29 mouse cellular contexts compared by ENCODE assay signal in the genomic region with DNA sequence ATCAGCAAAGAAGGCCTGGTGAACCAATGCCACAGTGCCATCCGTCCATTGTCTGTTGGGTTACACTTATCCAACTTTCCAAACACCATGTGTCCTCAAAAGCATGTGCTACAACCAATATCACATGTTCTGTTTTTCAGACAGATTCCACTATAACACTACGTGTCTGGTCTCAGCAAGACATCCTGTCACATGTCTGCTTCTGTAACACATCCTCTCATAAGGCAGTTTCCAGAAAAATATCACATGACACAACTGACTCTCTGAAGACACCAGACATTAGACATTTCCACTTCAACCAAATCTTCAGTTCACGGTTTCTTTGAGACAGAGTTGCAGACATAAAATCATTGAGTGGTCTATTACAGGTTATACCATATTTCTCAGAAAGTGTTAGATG.
DNase-seq lines count a peak whose midpoint lies in the region; ATAC-seq and TF ChIP-seq lines count a peak whose summit lies in the region.
"Had no signal": no experiment of that assay in that cellular context is flagged by ENCODE, and none has a peak within 500 bp of the region (broad histone marks: within the 10 kb centered on the region; RNA-seq: fewer than 3 reads in every experiment).

No protein-coding gene starts in this region.

- no peak for TF ChIP-seq RAD21 in CH12.LX (IDR thresholded peaks at IDR 0.05; ENCODE audit: low read depth, low read length)

- no peak for TF ChIP-seq CTCF in CH12.LX (conservative IDR thresholded peaks at IDR 0.05 in 1 of 2, IDR thresholded peaks at IDR 0.05 in 1 of 2; ENCODE audit: low read depth in 2 of 2, low read length in 2 of 2)
- TF ChIP-seq CTCF in heart, adult 2 months (IDR thresholded peaks at IDR 0.05) = no peak

- H3K4me1 ChIP-seq in CH12.LX (ENCODE audit: control insufficient read depth in 1 of 2, insufficient read depth in 2 of 2) = no peaks in the 10 kb centered on the region; a peak in 1 of 4 replicates
- H3K4me1 ChIP-seq in heart, adult 2 months (ENCODE audit: control insufficient read depth, insufficient read depth, low read length) = no peaks in the 10 kb centered on the region
- no peaks in the 10 kb centered on the region for H3K4me1 ChIP-seq in hindbrain, embryonic 12.5 days
- H3K4me1 ChIP-seq: embryonic facial prominence, embryonic 12.5 days; embryonic facial prominence, embryonic 15.5 days; forebrain, embryonic 15.5 days; heart, embryonic 12.5 days; heart, embryonic 15.5 days; hindbrain, embryonic 10.5 days; intestine, embryonic 15.5 days had no signal

- no peak overlapping the region for H3K27ac ChIP-seq in CH12.LX (ENCODE audit: insufficient read depth, low read depth)
- H3K27ac ChIP-seq in heart, adult 2 months = no peak overlapping the region
- H3K27ac ChIP-seq in hindbrain, embryonic 12.5 days = no peak overlapping the region
- H3K27ac ChIP-seq: embryonic facial prominence, embryonic 12.5 days; embryonic facial prominence, embryonic 15.5 days; forebrain, embryonic 15.5 days; heart, embryonic 15.5 days; hindbrain, embryonic 10.5 days; hindbrain, embryonic 14.5 days; hindbrain, postnatal 0 days; intestine, embryonic 15.5 days had no signal

- no peak overlapping the region for H3K9ac ChIP-seq in CH12.LX (ENCODE audit: insufficient read depth, low read depth)
- H3K9ac ChIP-seq in heart, adult 2 months (ENCODE audit: low read depth, low read length) = no peak overlapping the region
- no peak overlapping the region for H3K9ac ChIP-seq in hindbrain, embryonic 12.5 days
- H3K9ac ChIP-seq: embryonic facial prominence, embryonic 12.5 days; embryonic facial prominence, embryonic 15.5 days; forebrain, embryonic 15.5 days; heart, embryonic 12.5 days; heart, embryonic 15.5 days; hindbrain, embryonic 14.5 days; intestine, embryonic 15.5 days had no signal

- H3K4me3 ChIP-seq in CH12.LX (replicated peaks in 1 of 3; ENCODE audit: low read depth in 2 of 3, low read length in 2 of 3, poor library complexity in 1 of 3) = no peak overlapping the region
- no peak overlapping the region for H3K4me3 ChIP-seq in heart, adult 2 months
- H3K4me3 ChIP-seq in hindbrain, embryonic 12.5 days = no peak overlapping the region
- H3K4me3 ChIP-seq: embryonic facial prominence, embryonic 12.5 days; embryonic facial prominence, embryonic 15.5 days; forebrain, embryonic 15.5 days; heart, embryonic 12.5 days; heart, embryonic 15.5 days; hindbrain, embryonic 10.5 days; intestine, embryonic 15.5 days had no signal

- H3K79me2 ChIP-seq in CH12.LX (replicated peaks; ENCODE audit: control insufficient read depth, extremely low read depth, insufficient read depth, poor library complexity, severe bottlenecking) = no peaks in the 10 kb centered on the region
- no peaks in the 10 kb centered on the region for H3K79me2 ChIP-seq in heart, adult 2 months (replicated peaks; ENCODE audit: control insufficient read depth, insufficient read depth, low read length)

- no peaks in the 10 kb centered on the region for H3K36me3 ChIP-seq in CH12.LX (replicated peaks in 1 of 2; ENCODE audit: control insufficient read depth in 1 of 2, insufficient read depth in 1 of 2, low read length in 1 of 2)
- no peaks in the 10 kb centered on the region for H3K36me3 ChIP-seq in heart, adult 2 months (ENCODE audit: control insufficient read depth, insufficient read depth, low read length)
- no peaks in the 10 kb centered on the region for H3K36me3 ChIP-seq in hindbrain, embryonic 12.5 days
- H3K36me3 ChIP-seq: embryonic facial prominence, embryonic 12.5 days; embryonic facial prominence, embryonic 15.5 days; forebrain, embryonic 15.5 days; G1E; heart, embryonic 12.5 days; heart, embryonic 15.5 days; hindbrain, embryonic 10.5 days; intestine, embryonic 15.5 days had no signal

- in situ Hi-C loops in CH12.LX (cut with MboI; ENCODE audit: low pct_ligation_motif_present, low pct_unique_long_range_greater_than_20kb, low sequenced_read_pairs) = no loop called here

- no peaks in the 10 kb centered on the region for H3K9me3 ChIP-seq in CH12.LX (replicated peaks; ENCODE audit: low read length)
- no peaks in the 10 kb centered on the region for H3K9me3 ChIP-seq in hindbrain, embryonic 12.5 days (replicated peaks)
- H3K9me3 ChIP-seq: embryonic facial prominence, embryonic 12.5 days; embryonic facial prominence, embryonic 15.5 days; forebrain, embryonic 15.5 days; heart, embryonic 12.5 days; heart, embryonic 15.5 days; hindbrain, embryonic 10.5 days; intestine, embryonic 15.5 days had no signal

- 0 out of 2 replicates have a peak, but pooled peaks have one; percentile 47 for ATAC-seq in monocyte, adult 5-6 weeks (replicated peaks; ENCODE audit: insufficient number of reproducible peaks, low FRiP score, low TSS enrichment, poor library complexity, severe bottlenecking)
- ATAC-seq in hindbrain, embryonic 12.5 days (ENCODE audit: low FRiP score) = no peak
- ATAC-seq: forebrain, embryonic 15.5 days; hindbrain, postnatal 0 days; intestine, embryonic 15.5 days; Patski had no signal

- no peak overlapping the region for H3K4me2 ChIP-seq in CH12.LX (ENCODE audit: insufficient read depth, low read depth, poor library complexity, severe bottlenecking)
- H3K4me2 ChIP-seq in hindbrain, embryonic 12.5 days (replicated peaks) = no peak overlapping the region
- H3K4me2 ChIP-seq: embryonic facial prominence, embryonic 12.5 days; embryonic facial prominence, embryonic 15.5 days; forebrain, embryonic 15.5 days; heart, embryonic 12.5 days; heart, embryonic 15.5 days; hindbrain, embryonic 14.5 days; intestine, embryonic 15.5 days had no signal

- no peaks in the 10 kb centered on the region for H3K27me3 ChIP-seq in CH12.LX (replicated peaks)
- H3K27me3 ChIP-seq in heart, adult 2 months (ENCODE audit: control insufficient read depth, insufficient read depth, low read length) = no peaks in the 10 kb centered on the region
- no peaks in the 10 kb centered on the region for H3K27me3 ChIP-seq in hindbrain, embryonic 12.5 days
- H3K27me3 ChIP-seq: embryonic facial prominence, embryonic 12.5 days; embryonic facial prominence, embryonic 15.5 days; forebrain, embryonic 15.5 days; heart, embryonic 12.5 days; heart, embryonic 15.5 days; intestine, embryonic 15.5 days; Patski had no signal

- no peak for TF ChIP-seq POLR2A in CH12.LX (IDR thresholded peaks at IDR 0.05; ENCODE audit: low read depth, low read length)
- no peak for TF ChIP-seq POLR2A in heart, adult 2 months (IDR thresholded peaks at IDR 0.05; ENCODE audit: insufficient read depth, low read depth, low read length)

- 60% methylated on average over 3 of the region's 3 CpGs for WGBS in heart, adult 2 months
- 82% methylated on average over 3 of the region's 3 CpGs for WGBS in hindbrain, embryonic 12.5 days

- DNase-seq in CD4-positive helper T cell, adult 2 months (ENCODE audit: low read depth, low spot score) = peak; percentile 2
- peak; percentile 2 for DNase-seq in CH12.LX (ENCODE audit: extremely low read depth)
- DNase-seq in induced T-regulatory cell, adult 2 months (ENCODE audit: low read depth) = peak; percentile 3
- DNase-seq in heart, adult 2 months = no peak
- DNase-seq in cerebellum, postnatal 14 days = no peak
- DNase-seq in left cerebral cortex, adult 11 months (ENCODE audit: low spot score) = no peak
- DNase-seq: adrenal gland, postnatal 10 days; adrenal gland, postnatal 36 days; cerebellum, adult 18-20 months; cerebellum, adult 9-10 months; cerebellum, postnatal 25 days; gastrocnemius, postnatal 10 days; heart, adult 11 months; heart, postnatal 10 days; heart, postnatal 36 days; kidney, adult 11 months had no signal

- dilution Hi-C loops in CH12.LX (cut with MboI; ENCODE audit: extremely low pct_ligation_motif_present, extremely low pct_unique_long_range_greater_than_20kb, low sequenced_read_pairs) = no loop called here

- no peak for TF ChIP-seq EP300 in CH12.LX (IDR thresholded peaks at IDR 0.05; ENCODE audit: low read length)
- TF ChIP-seq EP300 in heart, adult 2 months (IDR thresholded peaks at IDR 0.05; ENCODE audit: insufficient read depth, low read depth, low read length) = no peak

- intact Hi-C loops in heart, adult 2 months (cut with DNase I) = no loop called here

TF ChIP-seq in CH12.LX, 34 proteins besides CTCF, POLR2A, EP300 and RAD21:
- TF ChIP-seq MAX (IDR thresholded peaks at IDR 0.05; ENCODE audit: low read length) (no peak), ZNF384 (IDR thresholded peaks at IDR 0.05; ENCODE audit: low read depth, low read length) (no peak)
TF ChIP-seq in CH12.LX: peak in this region for 0.

Comparison
In these comparisons a context has a peak if more than half of its experiments do, and no peak if none do; other contexts are left out.
1. DNase-seq: peak in CD4-positive helper T cell, adult 2 months (single experiment), CH12.LX (single experiment) and induced T-regulatory cell, adult 2 months (single experiment); none in heart, adult 2 months (0 of 2), cerebellum, postnatal 14 days (0 of 2) and left cerebral cortex, adult 11 months (single experiment).